ENCODE assay signal across 31 mouse cellular contexts in genomic region chr8:9879921-9880320, GRCm38 (mm10). TPM values are rescaled to one million over a fixed set of nuclear protein-coding genes. Genes with fewer than 3 reads are reported as not detected.
DNase-seq lines count a peak whose midpoint lies in the region; ATAC-seq and TF ChIP-seq lines count a peak whose summit lies in the region.
"Had no signal": no experiment of that assay in that cellular context is flagged by ENCODE, and none has a peak within 500 bp of the region (broad histone marks: within the 10 kb centered on the region; RNA-seq: fewer than 3 reads in every experiment).

No protein-coding gene starts in this region.

- H3K9me3 ChIP-seq in kidney, postnatal 0 days (replicated peaks; ENCODE audit: low read length) = no peaks in the 10 kb centered on the region
- H3K9me3 ChIP-seq: embryonic facial prominence, embryonic 12.5 days; forebrain, embryonic 13.5 days; heart, embryonic 10.5 days; limb, embryonic 12.5 days; liver, embryonic 12.5 days; midbrain, embryonic 12.5 days; neural tube, embryonic 12.5 days had no signal

- no peak for ATAC-seq in kidney, postnatal 0 days (replicated peaks; ENCODE audit: low FRiP score, low read depth)
- ATAC-seq: forebrain, embryonic 13.5 days; inflammation-experienced regulatory T-cells, adult 6 months; liver, embryonic 12.5 days had no signal

- no peaks in the 10 kb centered on the region; the same call in 1 of the 2 replicates for H3K4me1 ChIP-seq in kidney, postnatal 0 days (replicated peaks; ENCODE audit: insufficient read depth, low read length)
- H3K4me1 ChIP-seq: embryonic facial prominence, embryonic 12.5 days; forebrain, embryonic 13.5 days; heart, embryonic 10.5 days; liver, embryonic 12.5 days; midbrain, embryonic 12.5 days; neural tube, embryonic 12.5 days had no signal

- no peak overlapping the region for H3K27ac ChIP-seq in kidney, postnatal 0 days
- H3K27ac ChIP-seq: embryonic facial prominence, embryonic 12.5 days; forebrain, embryonic 13.5 days; gastrocnemius, adult 2 months; heart, embryonic 10.5 days; limb, embryonic 12.5 days; liver, embryonic 12.5 days; midbrain, embryonic 12.5 days; neural tube, embryonic 12.5 days; stomach, postnatal 0 days had no signal

- no peak overlapping the region for H3K4me2 ChIP-seq in kidney, postnatal 0 days (ENCODE audit: low read length)
- H3K4me2 ChIP-seq: embryonic facial prominence, embryonic 12.5 days; forebrain, embryonic 13.5 days; limb, embryonic 12.5 days; liver, embryonic 12.5 days; midbrain, embryonic 12.5 days; neural tube, embryonic 12.5 days had no signal

- no peak for TF ChIP-seq CTCF in kidney, postnatal 0 days (IDR thresholded peaks at IDR 0.05; ENCODE audit: low read depth)

- 53% methylated on average over 4 of the region's 4 CpGs for WGBS in kidney, postnatal 0 days

- H3K36me3 ChIP-seq in kidney, postnatal 0 days (ENCODE audit: insufficient read depth, low read length) = no peaks in the 10 kb centered on the region
- H3K36me3 ChIP-seq: embryonic facial prominence, embryonic 12.5 days; heart, embryonic 10.5 days; limb, embryonic 12.5 days; liver, embryonic 12.5 days; midbrain, embryonic 12.5 days; neural tube, embryonic 12.5 days had no signal

- H3K4me3 ChIP-seq in kidney, postnatal 0 days (replicated peaks; ENCODE audit: low read depth, low read length) = no peak overlapping the region
- H3K4me3 ChIP-seq: embryonic facial prominence, embryonic 12.5 days; erythroblast, embryonic 14.5 days; forebrain, embryonic 13.5 days; gastrocnemius, adult 2 months; heart, embryonic 10.5 days; limb, embryonic 12.5 days; liver, embryonic 12.5 days; midbrain, embryonic 12.5 days; neural tube, embryonic 12.5 days had no signal

- DNase-seq in cerebellum, postnatal 14 days = peak; percentile 13 to 36
- no peak for DNase-seq in cerebellum, adult 11-12 months
- DNase-seq in kidney, postnatal 0 days (ENCODE audit: low spot score) = peak; percentile 45
- no peak for DNase-seq in kidney, adult 18-20 months
- peak; percentile 46 for DNase-seq in left cerebral cortex, postnatal 4 days
- no peak for DNase-seq in left cerebral cortex, adult 11 months (ENCODE audit: low spot score)
- peak; percentile 31 for DNase-seq in brain, adult 2 months (ENCODE audit: low read depth, low spot score)
- DNase-seq in retina, embryonic 14.5 days (ENCODE audit: low spot score) = no peak
- DNase-seq: adrenal gland, postnatal 10 days; cerebellum, adult 9-11 months; gastrocnemius, adult 2 months; heart, postnatal 4 days; kidney, adult 8-10 months; lung, adult 18-20 months; thymus, adult 2 months; thymus, postnatal 4 days had no signal

- H3K9ac ChIP-seq in kidney, postnatal 0 days (ENCODE audit: low read depth, low read length) = no peak overlapping the region
- H3K9ac ChIP-seq: embryonic facial prominence, embryonic 12.5 days; forebrain, embryonic 13.5 days; limb, embryonic 12.5 days; liver, embryonic 12.5 days; midbrain, embryonic 12.5 days; neural tube, embryonic 12.5 days had no signal

- intact Hi-C loops in left cerebral cortex, postnatal 4 days (cut with DNase I) = no loop called here

- H3K27me3 ChIP-seq in kidney, postnatal 0 days (ENCODE audit: insufficient read depth, low read length) = no peaks in the 10 kb centered on the region
- H3K27me3 ChIP-seq: forebrain, embryonic 13.5 days; limb, embryonic 12.5 days; liver, embryonic 12.5 days; midbrain, embryonic 12.5 days; neural tube, embryonic 12.5 days had no signal

RNA-seq across cellular contexts. Expression of gene Gm10217, which starts 15.9 kb away (rescaled TPM):
- polyA plus RNA-seq in kidney, postnatal 0 days (2015; fragmentation: Nextera tagmentation; extraction: Ambion mirVana) = not detected in 2 replicates
- total RNA-seq in left cerebral cortex, postnatal 4 days (2021) = not detected
- total RNA-seq: adrenal gland, postnatal 10 days; gastrocnemius, adult 2 months; granulocyte monocyte progenitor cell, adult 5-6 weeks; heart, postnatal 4 days; left cerebral cortex, adult 8-10 months; megakaryocyte, adult 5-6 weeks had no signal
- polyA plus RNA-seq: embryonic facial prominence, embryonic 12.5 days; erythroblast, embryonic 14.5 days; forebrain, embryonic 13.5 days; frontal cortex, adult 2 months; heart, embryonic 10.5 days; heart, embryonic 16.5 days; inflammation-experienced regulatory T-cells, adult 6 months; limb, embryonic 12.5 days; liver, embryonic 12.5 days; midbrain, embryonic 12.5 days; neural tube, embryonic 12.5 days; stomach, postnatal 0 days; thymus, adult 2 months had no signal

Comparison
In these comparisons a context has a peak if more than half of its experiments do, and no peak if none do; other contexts are left out.
1. DNase-seq: peak in cerebellum, postnatal 14 days (2 of 2), kidney, postnatal 0 days (single experiment), left cerebral cortex, postnatal 4 days (single experiment) and brain, adult 2 months (single experiment); none in cerebellum, adult 11-12 months (single experiment), kidney, adult 18-20 months (single experiment), left cerebral cortex, adult 11 months (single experiment) and retina, embryonic 14.5 days (single experiment).